Mouse (Mus musculus): ENCODE measurements around the gene Chpf.

Gene Chpf

GRCm38 (mm10) chr1:75498897-75499296, 19.8 kb upstream of the Chpf start:
- no peak for DNase-seq (ENCODE audit: low spot score)

GRCm38 (mm10) chr1:75494878-75495548, 15.9 kb upstream of the Chpf start:
- DNase-seq (ENCODE audit: low spot score) = peak; percentile 33

- no peak for DNase-seq (ENCODE audit: low spot score)
These were observed 13.6 kb upstream of the Chpf start for GRCm38 (mm10) chr1:75492579-75493170.

GRCm38 (mm10) chr1:75490785-75491551, 11.9 kb upstream of the Chpf start:
- DNase-seq (ENCODE audit: low spot score) = no peak

- DNase-seq (ENCODE audit: low spot score) = peak; percentile 62
These were observed 8.5 kb upstream of the Chpf start for GRCm38 (mm10) chr1:75487405-75488161.

GRCm38 (mm10) chr1:75487040-75487404, 7.9 kb upstream of the Chpf start:
- no peak for DNase-seq (ENCODE audit: low spot score)

GRCm38 (mm10) chr1:75486561-75486960, 7.5 kb upstream of the Chpf start:
- no peak for DNase-seq (ENCODE audit: low spot score)

GRCm38 (mm10) chr1:75480735-75481134, 1.6 kb upstream of the Chpf start:
- DNase-seq (ENCODE audit: low spot score) = no peak

GRCm38 (mm10) chr1:75480036-75480435, 929 bp upstream of the Chpf start:
- no peak for DNase-seq (ENCODE audit: low spot score)

- DNase-seq (ENCODE audit: low spot score) = no peak
These were observed 505 bp upstream of the Chpf start for GRCm38 (mm10) chr1:75479635-75479989.

GRCm38 (mm10) chr1:75478497-75478896, 610 bp downstream of the Chpf start:
- no peak for DNase-seq (ENCODE audit: low spot score)

GRCm38 (mm10) chr1:75477966-75478290, 1.2 kb downstream of the Chpf start:
- no peak for DNase-seq (ENCODE audit: low spot score)

- peak; percentile 79 for DNase-seq (ENCODE audit: low spot score)
These were observed 1.7 kb downstream of the Chpf start for GRCm38 (mm10) chr1:75477264-75477965.

- no peak for DNase-seq (ENCODE audit: low spot score)
These were observed 2.7 kb downstream of the Chpf start for GRCm38 (mm10) chr1:75476441-75476840.

- no peak for DNase-seq (ENCODE audit: low spot score)
These were observed 9.8 kb downstream of the Chpf start for GRCm38 (mm10) chr1:75469287-75469825.

GRCm38 (mm10) chr1:75467215-75467927, 11.7 kb downstream of the Chpf start:
- peak; percentile 66 for DNase-seq (ENCODE audit: low spot score)

- DNase-seq (ENCODE audit: low spot score) = no peak
These were observed 15.4 kb downstream of the Chpf start for GRCm38 (mm10) chr1:75463652-75464204.

- DNase-seq (ENCODE audit: low spot score) = no peak
These were observed 16.5 kb downstream of the Chpf start for GRCm38 (mm10) chr1:75462636-75463035.

GRCm38 (mm10) chr1:75460297-75460696, 18.8 kb downstream of the Chpf start:
- DNase-seq (ENCODE audit: low spot score) = no peak

GRCm38 (mm10) chr1:75458789-75459684, 20.1 kb downstream of the Chpf start:
- DNase-seq (ENCODE audit: low spot score) = no peak
